Mouse (Mus musculus): ENCODE data around the gene Ndufa3. TPM values are rescaled to one million over a fixed set of nuclear protein-coding genes. Genes with fewer than 3 reads are reported as not detected.

Ndufa3 gene
- total RNA-seq, 2 experiments from 2014 or later = 634 to 664 TPM

DNA sequence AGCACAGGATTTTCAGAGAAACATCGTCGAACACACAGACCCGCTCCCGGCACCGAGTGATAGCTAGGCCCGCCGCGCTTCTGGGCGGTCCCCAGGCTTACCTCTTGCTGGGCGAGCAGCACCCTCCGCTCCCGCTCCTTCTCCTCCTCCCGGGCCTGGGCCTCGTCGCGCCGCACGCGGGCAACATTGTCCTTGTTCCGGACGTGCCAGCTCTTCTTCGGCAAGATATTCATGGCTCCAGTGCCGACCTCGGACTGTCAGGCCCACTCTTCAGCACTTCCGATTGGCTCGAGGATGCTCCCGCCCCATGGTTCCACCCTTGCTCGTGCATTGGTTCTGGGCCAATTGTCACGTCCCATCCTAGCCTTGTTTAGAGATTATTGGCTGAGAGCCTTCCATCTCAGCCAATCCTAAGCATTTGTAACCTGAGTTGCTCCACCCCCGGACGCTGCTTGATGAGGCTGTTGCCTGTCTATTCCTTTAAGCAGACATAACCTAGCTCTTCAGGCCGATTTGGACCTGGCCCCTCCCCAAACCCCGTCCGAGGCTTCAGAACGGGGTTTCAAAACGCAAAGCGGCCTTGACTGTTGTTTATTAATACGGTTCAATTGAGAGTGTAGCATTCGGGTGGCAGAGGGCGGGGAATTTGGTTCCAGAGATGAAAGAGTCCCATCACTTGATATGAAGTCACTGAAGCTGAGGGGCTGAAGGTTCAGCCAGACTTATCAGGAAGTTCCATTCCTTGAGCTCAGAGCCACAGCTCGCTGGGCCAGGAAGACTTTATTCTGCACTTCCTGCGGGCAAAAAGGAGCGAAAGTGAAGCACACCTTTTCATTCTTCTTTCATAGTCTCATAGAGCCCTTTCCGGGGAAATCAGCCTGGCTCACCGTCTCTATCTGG is 48.3 kb downstream of the Ndufa3 start, which contains the start of gene Leng1:
Gene Leng1, minus strand, starts transcription at position 626 of the 900 bp plus-strand sequence.
- DNase-seq (ENCODE audit: low spot score in 2 of 2) = peak; percentile 96 to 99

DNA sequence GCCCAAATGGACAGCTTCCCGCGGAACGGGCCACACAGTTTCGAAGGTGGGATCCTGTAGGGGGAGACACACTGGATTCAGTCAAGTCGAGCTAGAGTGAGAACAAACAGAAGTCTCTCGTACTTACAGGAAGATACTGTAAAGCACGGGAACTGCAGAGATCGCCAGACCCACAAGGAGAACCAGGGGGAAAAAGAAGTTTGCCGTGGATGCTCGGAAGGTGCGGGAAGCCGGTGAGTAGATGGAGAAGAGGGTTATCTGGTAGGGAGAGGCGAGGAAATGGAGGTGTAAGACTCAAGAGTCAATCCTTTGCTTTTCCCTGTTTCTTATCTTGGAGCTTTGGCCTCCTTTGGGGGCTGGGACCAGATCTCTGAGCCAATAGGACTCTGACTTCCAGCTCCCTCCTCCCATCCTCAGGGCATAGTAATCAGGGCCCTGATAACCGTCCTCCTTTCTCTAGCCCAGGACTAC is 49.8 kb downstream of the Ndufa3 start:
- no peak for DNase-seq (ENCODE audit: low spot score in 2 of 2)

Small RNA genes lying within 50 kb of the gene (microRNA-seq; reads per million reads assigned to microRNA genes)
- 0 reads per million in 2 experiments for gene Gm25100
- gene Mir3572 = 4.8 to 7.7 reads per million in 2 experiments

Other genes starting within 250 kb of the Ndufa3 start
- gene Cacng8, start 226.7 kb upstream of the Ndufa3 start, total RNA-seq (2021) = 100 to 1,000 TPM; 388 to 402 TPM
- 1 to 10 TPM; 1.8 to 1.9 TPM for gene Cacng6, start 193.2 kb upstream of the Ndufa3 start, total RNA-seq (2021)
- not detected for gene Tarm1, start 114.7 kb upstream of the Ndufa3 start, total RNA-seq (2021)
- 1 to 10 TPM in 1 of 2 experiments, under 1 TPM in 1; 0.65 to 1.3 TPM for gene Oscar, start 1.2 kb upstream of the Ndufa3 start, total RNA-seq (2021)
- 10 to 100 TPM; 37.0 to 41.1 TPM for gene Tfpt, start 12.6 kb downstream of the Ndufa3 start, total RNA-seq (2021)
- gene Prpf31, start 12.6 kb downstream of the Ndufa3 start, total RNA-seq (2021) = 10 to 100 TPM; 52.5 to 55.9 TPM
- gene Cnot3, start 27.9 kb downstream of the Ndufa3 start, total RNA-seq (2021) = 10 to 100 TPM; 53.6 to 61.3 TPM
- gene Leng1, start 48.5 kb downstream of the Ndufa3 start, total RNA-seq (2021) = 1 to 10 TPM; 5.5 to 6.2 TPM
- 1 to 10 TPM; 3.2 to 3.5 TPM for gene Tmc4, start 60.2 kb downstream of the Ndufa3 start, total RNA-seq (2021)
- 10 to 100 TPM; 70.0 to 74.8 TPM for gene Tsen34, start 75.5 kb downstream of the Ndufa3 start, total RNA-seq (2021)
- 100 to 1,000 TPM; 121 to 124 TPM for gene Mboat7, start 76.2 kb downstream of the Ndufa3 start, total RNA-seq (2021)
- gene Rps9, start 86.6 kb downstream of the Ndufa3 start, total RNA-seq (2021) = 100 to 1,000 TPM; 432 to 494 TPM
- gene Pirb, start 103.0 kb downstream of the Ndufa3 start, total RNA-seq (2021) = under 1 TPM; 0.12 to 0.32 TPM
- not detected for gene Gm15448, start 208.3 kb downstream of the Ndufa3 start, total RNA-seq (2021)
- gene Pira2, start 227.7 kb downstream of the Ndufa3 start, total RNA-seq (2021) = not detected

Data from layer of hippocampus, postnatal 14 days (tissue).